ENCODE assay signal across 9 mouse cellular contexts in genomic region chr4:130389496-130389895, GRCm38 (mm10). TPM values are rescaled to one million over a fixed set of nuclear protein-coding genes. Genes with fewer than 3 reads are reported as not detected.
DNase-seq lines count a peak whose midpoint lies in the region; ATAC-seq and TF ChIP-seq lines count a peak whose summit lies in the region.
"Had no signal": no experiment of that assay in that cellular context is flagged by ENCODE, and none has a peak within 500 bp of the region (broad histone marks: within the 10 kb centered on the region; RNA-seq: fewer than 3 reads in every experiment).

No protein-coding gene starts in this region.

- DNase-seq in hindbrain, postnatal 0 days (ENCODE audit: low spot score): peak; percentile 34
- peak; percentile 56 for DNase-seq in adrenal gland, postnatal 10 days
- peak; percentile 63 to 69 for DNase-seq in heart, postnatal 14 days
- DNase-seq in lung, postnatal 10 days: peak; percentile 75
- DNase-seq in B cell, adult 2 months: no peak

- 52% methylated on average over 6 of the region's 6 CpGs for WGBS in hindbrain, postnatal 0 days
- 63% methylated on average over 6 of the region's 6 CpGs for WGBS in hindbrain, embryonic 13.5 days
- 82% methylated on average over 6 of the region's 6 CpGs for WGBS in forebrain, embryonic 15.5 days
- WGBS in forebrain, embryonic 16.5 days: 82% methylated on average over 6 of the region's 6 CpGs

- no peak overlapping the region for H3K9ac ChIP-seq in hindbrain, postnatal 0 days (replicated peaks; ENCODE audit: low read length)
- H3K9ac ChIP-seq in hindbrain, embryonic 13.5 days: no peak overlapping the region
- H3K9ac ChIP-seq in forebrain, embryonic 15.5 days (replicated peaks): no peak overlapping the region
- H3K9ac ChIP-seq in forebrain, embryonic 16.5 days (replicated peaks; ENCODE audit: low read depth, low read length): no peak overlapping the region
- H3K9ac ChIP-seq: liver, embryonic 15.5 days had no signal

- intact Hi-C loops in heart, postnatal 14 days (cut with DNase I): no loop called here

- no peak for TF ChIP-seq CTCF in hindbrain, postnatal 0 days (IDR thresholded peaks at IDR 0.05; ENCODE audit: low read depth)

- no peaks in the 10 kb centered on the region for H3K4me1 ChIP-seq in hindbrain, postnatal 0 days (ENCODE audit: insufficient read depth, low read length)
- peaks cover 19% of the 10 kb centered on the region for H3K4me1 ChIP-seq in hindbrain, embryonic 13.5 days (replicated peaks)
- H3K4me1 ChIP-seq in forebrain, embryonic 15.5 days: no peaks in the 10 kb centered on the region
- no peaks in the 10 kb centered on the region; the same call in 1 of the 2 replicates for H3K4me1 ChIP-seq in forebrain, embryonic 16.5 days (replicated peaks; ENCODE audit: control insufficient read depth, insufficient read depth, low read length)
- H3K4me1 ChIP-seq: liver, embryonic 15.5 days had no signal

- no peak for ATAC-seq in hindbrain, postnatal 0 days
- ATAC-seq in hindbrain, embryonic 13.5 days (ENCODE audit: low FRiP score): no peak
- no peak for ATAC-seq in forebrain, embryonic 15.5 days (replicated peaks)
- no peak for ATAC-seq in forebrain, embryonic 16.5 days

- peaks cover 41% of the 10 kb centered on the region for H3K36me3 ChIP-seq in hindbrain, postnatal 0 days (ENCODE audit: insufficient read depth, low read length)
- peaks cover 53% of the 10 kb centered on the region for H3K36me3 ChIP-seq in hindbrain, embryonic 13.5 days
- peaks cover 49% of the 10 kb centered on the region for H3K36me3 ChIP-seq in forebrain, embryonic 15.5 days
- peaks cover 29% of the 10 kb centered on the region for H3K36me3 ChIP-seq in forebrain, embryonic 16.5 days (ENCODE audit: control insufficient read depth, insufficient read depth)

- no peak overlapping the region for H3K4me3 ChIP-seq in hindbrain, postnatal 0 days (ENCODE audit: low read length)
- no peak overlapping the region for H3K4me3 ChIP-seq in hindbrain, embryonic 13.5 days
- no peak overlapping the region for H3K4me3 ChIP-seq in forebrain, embryonic 15.5 days
- H3K4me3 ChIP-seq in forebrain, embryonic 16.5 days (replicated peaks; ENCODE audit: low read length): no peak overlapping the region
- H3K4me3 ChIP-seq: liver, embryonic 15.5 days had no signal

- H3K9me3 ChIP-seq in hindbrain, postnatal 0 days (ENCODE audit: low read length): no peaks in the 10 kb centered on the region
- no peaks in the 10 kb centered on the region for H3K9me3 ChIP-seq in hindbrain, embryonic 13.5 days
- no peaks in the 10 kb centered on the region for H3K9me3 ChIP-seq in forebrain, embryonic 15.5 days
- H3K9me3 ChIP-seq in forebrain, embryonic 16.5 days (ENCODE audit: control insufficient read depth, low read length): no peaks in the 10 kb centered on the region
- H3K9me3 ChIP-seq: liver, embryonic 15.5 days had no signal

- H3K4me2 ChIP-seq in hindbrain, postnatal 0 days (ENCODE audit: low read depth, low read length): no peak overlapping the region
- no peak overlapping the region for H3K4me2 ChIP-seq in hindbrain, embryonic 13.5 days
- no peak overlapping the region for H3K4me2 ChIP-seq in forebrain, embryonic 15.5 days (replicated peaks)
- no peak overlapping the region for H3K4me2 ChIP-seq in forebrain, embryonic 16.5 days (ENCODE audit: low read length)
- H3K4me2 ChIP-seq: liver, embryonic 15.5 days had no signal

- no peak overlapping the region for H3K27ac ChIP-seq in hindbrain, postnatal 0 days
- H3K27ac ChIP-seq in hindbrain, embryonic 13.5 days: no peak overlapping the region
- H3K27ac ChIP-seq in forebrain, embryonic 15.5 days (replicated peaks): no peak overlapping the region
- H3K27ac ChIP-seq in forebrain, embryonic 16.5 days (ENCODE audit: low read length): no peak overlapping the region
- H3K27ac ChIP-seq: liver, embryonic 15.5 days had no signal

- no peaks in the 10 kb centered on the region for H3K27me3 ChIP-seq in hindbrain, postnatal 0 days (ENCODE audit: insufficient read depth, low read length)
- H3K27me3 ChIP-seq in hindbrain, embryonic 13.5 days: no peaks in the 10 kb centered on the region
- no peaks in the 10 kb centered on the region for H3K27me3 ChIP-seq in forebrain, embryonic 15.5 days
- H3K27me3 ChIP-seq in forebrain, embryonic 16.5 days (replicated peaks; ENCODE audit: control insufficient read depth, insufficient read depth, low read length): no peaks in the 10 kb centered on the region
- H3K27me3 ChIP-seq: liver, embryonic 15.5 days had no signal

RNA-seq across cellular contexts. Expression of gene Snrnp40, which starts 29.6 kb away (rescaled TPM):
- 57.9 and 74.2 TPM in 2 replicates for total RNA-seq in hindbrain, postnatal 0 days (2014; rRNA removed)
- 84.5 and 88.9 TPM in 2 replicates for polyA plus RNA-seq in hindbrain, postnatal 0 days (2015; fragmentation: Nextera tagmentation; extraction: Ambion mirVana)
- polyA plus RNA-seq in hindbrain, embryonic 13.5 days (2015; fragmentation: Nextera tagmentation; extraction: Ambion mirVana): 111 and 122 TPM in 2 replicates
- 10 to 100 TPM; 35.3 to 39.0 TPM for total RNA-seq in adrenal gland, postnatal 10 days (2021)
- 10 to 100 TPM; 18.5 to 19.6 TPM for total RNA-seq in heart, postnatal 14 days (2021)
- 135 and 148 TPM in 2 replicates for polyA plus RNA-seq in forebrain, embryonic 15.5 days (2015; fragmentation: Nextera tagmentation; extraction: Ambion mirVana)
- polyA plus RNA-seq in forebrain, embryonic 16.5 days (2015; fragmentation: Nextera tagmentation; extraction: Ambion mirVana): 125 and 126 TPM in 2 replicates

RNA-seq across cellular contexts. Expression of gene Zcchc17, which starts 29.8 kb away (rescaled TPM):
- total RNA-seq in hindbrain, postnatal 0 days (2014; rRNA removed): 23.9 and 31.4 TPM in 2 replicates
- polyA plus RNA-seq in hindbrain, postnatal 0 days (2015; fragmentation: Nextera tagmentation; extraction: Ambion mirVana): 93.2 and 101 TPM in 2 replicates
- 89.7 and 92.8 TPM in 2 replicates for polyA plus RNA-seq in hindbrain, embryonic 13.5 days (2015; fragmentation: Nextera tagmentation; extraction: Ambion mirVana)
- total RNA-seq in adrenal gland, postnatal 10 days (2021): 10 to 100 TPM; 35.5 to 38.7 TPM
- 10 to 100 TPM; 21.4 to 24.9 TPM for total RNA-seq in heart, postnatal 14 days (2021)
- 84.3 and 85.0 TPM in 2 replicates for polyA plus RNA-seq in forebrain, embryonic 15.5 days (2015; fragmentation: Nextera tagmentation; extraction: Ambion mirVana)
- 76.1 and 81.9 TPM in 2 replicates for polyA plus RNA-seq in forebrain, embryonic 16.5 days (2015; fragmentation: Nextera tagmentation; extraction: Ambion mirVana)

Comparison
In these comparisons a context has a peak if more than half of its experiments do, and no peak if none do; other contexts are left out.
1. DNase-seq: peak in hindbrain, postnatal 0 days (single experiment), adrenal gland, postnatal 10 days (single experiment), heart, postnatal 14 days (2 of 2) and lung, postnatal 10 days (single experiment); none in B cell, adult 2 months (0 of 2).